Mouse (Mus musculus): Measurements from ENCODE around the gene Gcnt1. TPM values are rescaled to one million over a fixed set of nuclear protein-coding genes. Genes with fewer than 3 reads are reported as not detected.

The Gcnt1 gene
- polyA plus RNA-seq, 1 experiment, result 0.12 TPM

DNA sequence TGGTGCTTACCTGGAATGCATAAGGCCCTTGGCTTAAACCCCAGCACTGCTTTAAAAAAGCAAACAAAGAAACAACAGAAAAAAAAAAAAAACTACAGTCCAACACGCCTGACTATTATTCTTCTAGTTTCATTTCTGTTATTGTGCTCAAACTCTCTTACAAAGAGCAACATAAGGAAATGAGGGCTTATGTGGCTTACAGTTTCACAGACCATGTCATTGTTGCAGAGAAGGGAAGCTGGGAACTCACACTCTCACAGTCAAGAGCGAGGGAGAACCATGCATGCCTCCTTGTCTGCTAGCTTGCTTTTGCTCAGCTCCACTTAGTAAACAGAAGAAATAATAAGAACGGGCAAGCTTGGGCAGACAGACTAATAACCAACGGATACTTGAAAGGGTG, 52.9 kb downstream of the Gcnt1 start:
- Histone ChIP-seq H3K27me3 (ENCODE audit: control insufficient read depth, insufficient read depth, insufficient read length) (no peaks in the 10 kb centered on the region), H3K79me2 (ENCODE audit: control insufficient read depth, insufficient read depth) (no peaks in the 10 kb centered on the region), H3ac (ENCODE audit: control insufficient read depth, insufficient read length) (no peak overlapping the region), H3K4me3 (no peak overlapping the region), H3K4me2 (ENCODE audit: low read depth) (no peak overlapping the region), H3K36me3 (ENCODE audit: control insufficient read depth, insufficient read depth) (no peaks in the 10 kb centered on the region)
- TF ChIP-seq TCF12 (IDR thresholded peaks at IDR 0.05; ENCODE audit: insufficient read depth, poor library complexity, severe bottlenecking) (no peak), TCF3 (IDR thresholded peaks at IDR 0.05; ENCODE audit: insufficient read length, low read depth) (no peak), MYOG (IDR thresholded peaks at IDR 0.05; ENCODE audit: control insufficient read depth in 1 of 3, insufficient read depth in 1 of 3, insufficient read length in 2 of 3, low read depth in 2 of 3) (no peak), POLR2A (IDR thresholded peaks at IDR 0.05; ENCODE audit: insufficient read length, low read depth) (no peak), REST (IDR thresholded peaks at IDR 0.05; ENCODE audit: insufficient read depth, insufficient read length) (no peak), CEBPB (IDR thresholded peaks at IDR 0.05; ENCODE audit: insufficient read depth, poor library complexity, severe bottlenecking) (no peak), SRF (IDR thresholded peaks at IDR 0.05; ENCODE audit: control insufficient read depth, insufficient read length, low read depth) (no peak), MAX (IDR thresholded peaks at IDR 0.05; ENCODE audit: low read depth) (no peak)

GRCm38 (mm10) chr19:17318733-17319132, 53.9 kb downstream of the Gcnt1 start:
- TF ChIP-seq POLR2AphosphoS2 (IDR thresholded peaks at IDR 0.05; ENCODE audit: insufficient read length, low read depth), result no peak
- no peak for TF ChIP-seq E2F4 (IDR thresholded peaks at IDR 0.05; ENCODE audit: insufficient read depth)
- no peak for TF ChIP-seq MYOG (IDR thresholded peaks at IDR 0.05; ENCODE audit: control insufficient read depth in 1 of 3, insufficient read depth in 1 of 3, insufficient read length in 2 of 3, low read depth in 2 of 3)
- TF ChIP-seq TCF3 (IDR thresholded peaks at IDR 0.05; ENCODE audit: insufficient read length, low read depth), result no peak
- no peak for TF ChIP-seq USF1 (IDR thresholded peaks at IDR 0.05; ENCODE audit: low read depth)
- TF ChIP-seq MAX (IDR thresholded peaks at IDR 0.05; ENCODE audit: low read depth), result no peak
- H3K4me3 ChIP-seq, result no peak overlapping the region
- no peaks in the 10 kb centered on the region for H3K36me3 ChIP-seq (ENCODE audit: control insufficient read depth, insufficient read depth)
- H3ac ChIP-seq (ENCODE audit: control insufficient read depth, insufficient read length), result no peak overlapping the region
- H3K4me2 ChIP-seq (ENCODE audit: low read depth), result no peak overlapping the region
- no peaks in the 10 kb centered on the region for H3K79me2 ChIP-seq (ENCODE audit: control insufficient read depth, insufficient read depth)
- H3K27me3 ChIP-seq (ENCODE audit: control insufficient read depth, insufficient read depth, insufficient read length), result no peaks in the 10 kb centered on the region

GRCm38 (mm10) chr19:17316311-17317003, 56.2 kb downstream of the Gcnt1 start:
- H3K4me3 ChIP-seq, result no peak overlapping the region
- H3K79me2 ChIP-seq (ENCODE audit: control insufficient read depth, insufficient read depth), result no peaks in the 10 kb centered on the region
- TF ChIP-seq CEBPB (IDR thresholded peaks at IDR 0.05; ENCODE audit: insufficient read depth, poor library complexity, severe bottlenecking) (no peak), MYOD1 (IDR thresholded peaks at IDR 0.05; ENCODE audit: control insufficient read depth in 1 of 3, insufficient read length in 2 of 3, low read depth in 2 of 3) (no peak), E2F4 (IDR thresholded peaks at IDR 0.05; ENCODE audit: insufficient read depth) (no peak), TCF3 (IDR thresholded peaks at IDR 0.05; ENCODE audit: insufficient read length, low read depth) (no peak), MYOG (IDR thresholded peaks at IDR 0.05; ENCODE audit: control insufficient read depth in 1 of 3, insufficient read depth in 1 of 3, insufficient read length in 2 of 3, low read depth in 2 of 3) (no peak), SRF (IDR thresholded peaks at IDR 0.05; ENCODE audit: control insufficient read depth, insufficient read length, low read depth) (no peak), POLR2AphosphoS2 (IDR thresholded peaks at IDR 0.05; ENCODE audit: insufficient read length, low read depth) (no peak)
- no peak overlapping the region for H3K4me2 ChIP-seq (ENCODE audit: low read depth)
- no peaks in the 10 kb centered on the region for H3K27me3 ChIP-seq (ENCODE audit: control insufficient read depth, insufficient read depth, insufficient read length)
- H3ac ChIP-seq (ENCODE audit: control insufficient read depth, insufficient read length), result no peak overlapping the region
- H3K36me3 ChIP-seq (ENCODE audit: control insufficient read depth, insufficient read depth), result no peaks in the 10 kb centered on the region

DNA sequence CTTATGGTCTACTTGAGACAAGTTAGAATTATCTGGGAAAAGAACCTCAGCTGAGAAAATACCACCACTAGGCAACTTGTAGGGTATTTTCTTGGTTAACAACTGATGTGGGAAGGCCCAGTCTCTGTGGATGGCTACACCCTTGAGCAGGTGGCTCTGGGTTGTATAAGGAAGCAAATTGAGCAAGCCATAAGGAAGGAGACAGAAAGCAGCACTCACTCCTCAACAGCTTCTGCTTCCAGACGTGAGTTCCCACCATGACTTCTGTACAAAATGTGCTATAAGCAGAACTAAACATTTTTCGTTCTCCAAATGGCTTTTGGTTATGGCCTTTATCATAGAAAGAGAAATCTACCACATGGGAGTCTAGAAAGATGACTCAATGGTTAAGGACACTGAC, 58.2 kb downstream of the Gcnt1 start:
- Histone ChIP-seq H3K27me3 (ENCODE audit: control insufficient read depth, insufficient read depth, insufficient read length) (no peaks in the 10 kb centered on the region), H3K4me2 (ENCODE audit: low read depth) (no peak overlapping the region), H3K79me2 (ENCODE audit: control insufficient read depth, insufficient read depth) (no peaks in the 10 kb centered on the region), H3K36me3 (ENCODE audit: control insufficient read depth, insufficient read depth) (no peaks in the 10 kb centered on the region), H3ac (ENCODE audit: control insufficient read depth, insufficient read length) (no peak overlapping the region), H3K4me3 (no peak overlapping the region)
- no peak for TF ChIP-seq USF1 (IDR thresholded peaks at IDR 0.05; ENCODE audit: low read depth)
- TF ChIP-seq REST (IDR thresholded peaks at IDR 0.05; ENCODE audit: insufficient read depth, insufficient read length), result no peak
- no peak for TF ChIP-seq TCF12 (IDR thresholded peaks at IDR 0.05; ENCODE audit: insufficient read depth, poor library complexity, severe bottlenecking)
- TF ChIP-seq TCF3 (IDR thresholded peaks at IDR 0.05; ENCODE audit: insufficient read length, low read depth), result no peak
- TF ChIP-seq MAX (IDR thresholded peaks at IDR 0.05; ENCODE audit: low read depth), result no peak
- no peak for TF ChIP-seq MYOG (IDR thresholded peaks at IDR 0.05; ENCODE audit: control insufficient read depth in 1 of 3, insufficient read depth in 1 of 3, insufficient read length in 2 of 3, low read depth in 2 of 3)
- TF ChIP-seq POLR2AphosphoS2 (IDR thresholded peaks at IDR 0.05; ENCODE audit: insufficient read length, low read depth), result no peak
- no peak for TF ChIP-seq MYOD1 (IDR thresholded peaks at IDR 0.05; ENCODE audit: control insufficient read depth in 1 of 3, insufficient read length in 2 of 3, low read depth in 2 of 3)
- no peak for TF ChIP-seq SRF (IDR thresholded peaks at IDR 0.05; ENCODE audit: control insufficient read depth, insufficient read length, low read depth)
- TF ChIP-seq CEBPB (IDR thresholded peaks at IDR 0.05; ENCODE audit: insufficient read depth, poor library complexity, severe bottlenecking), result no peak
- TF ChIP-seq POLR2A (IDR thresholded peaks at IDR 0.05; ENCODE audit: insufficient read length, low read depth), result no peak

DNA sequence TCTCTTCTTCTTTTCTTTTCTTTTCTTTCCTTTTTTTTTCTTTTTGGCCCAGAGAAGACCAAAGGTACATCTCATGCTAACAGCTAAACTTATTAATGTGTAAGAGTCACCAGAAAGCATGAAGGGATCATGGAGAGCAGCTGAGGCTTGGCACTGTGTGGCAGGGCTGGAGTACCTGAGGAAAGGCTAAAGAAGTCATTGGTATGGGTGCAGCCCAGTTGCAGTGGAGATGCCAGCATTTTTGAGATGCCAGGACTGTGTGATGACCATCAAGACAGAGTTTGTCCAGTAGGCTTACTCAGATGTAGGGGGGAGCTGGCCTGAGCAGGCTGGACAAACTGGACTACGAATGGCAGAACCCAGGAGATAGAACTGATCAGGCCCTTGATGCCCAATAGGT, 58.9 kb downstream of the Gcnt1 start:
- H3K36me3 ChIP-seq (ENCODE audit: control insufficient read depth, insufficient read depth), result no peaks in the 10 kb centered on the region
- no peak overlapping the region for H3ac ChIP-seq (ENCODE audit: control insufficient read depth, insufficient read length)
- no peak overlapping the region for H3K4me3 ChIP-seq
- no peak overlapping the region for H3K4me2 ChIP-seq (ENCODE audit: low read depth)
- no peak for TF ChIP-seq POLR2A (IDR thresholded peaks at IDR 0.05; ENCODE audit: insufficient read length, low read depth)
- no peak for TF ChIP-seq SRF (IDR thresholded peaks at IDR 0.05; ENCODE audit: control insufficient read depth, insufficient read length, low read depth)
- no peak for TF ChIP-seq E2F4 (IDR thresholded peaks at IDR 0.05; ENCODE audit: insufficient read depth)
- TF ChIP-seq TCF3 (IDR thresholded peaks at IDR 0.05; ENCODE audit: insufficient read length, low read depth), result no peak
- TF ChIP-seq USF1 (IDR thresholded peaks at IDR 0.05; ENCODE audit: low read depth), result no peak
- TF ChIP-seq POLR2AphosphoS2 (IDR thresholded peaks at IDR 0.05; ENCODE audit: insufficient read length, low read depth), result no peak
- no peak for TF ChIP-seq REST (IDR thresholded peaks at IDR 0.05; ENCODE audit: insufficient read depth, insufficient read length)
- TF ChIP-seq MYOG (IDR thresholded peaks at IDR 0.05; ENCODE audit: control insufficient read depth in 1 of 3, insufficient read depth in 1 of 3, insufficient read length in 2 of 3, low read depth in 2 of 3), result no peak
- no peak for TF ChIP-seq CEBPB (IDR thresholded peaks at IDR 0.05; ENCODE audit: insufficient read depth, poor library complexity, severe bottlenecking)
- no peak for TF ChIP-seq MAX (IDR thresholded peaks at IDR 0.05; ENCODE audit: low read depth)
- no peak for TF ChIP-seq MYOD1 (IDR thresholded peaks at IDR 0.05; ENCODE audit: control insufficient read depth in 1 of 3, insufficient read length in 2 of 3, low read depth in 2 of 3)
- no peak for TF ChIP-seq TCF12 (IDR thresholded peaks at IDR 0.05; ENCODE audit: insufficient read depth, poor library complexity, severe bottlenecking)
- no peaks in the 10 kb centered on the region for H3K79me2 ChIP-seq (ENCODE audit: control insufficient read depth, insufficient read depth)
- no peaks in the 10 kb centered on the region for H3K27me3 ChIP-seq (ENCODE audit: control insufficient read depth, insufficient read depth, insufficient read length)
